Mouse (Mus musculus): Measurements from ENCODE around the gene Irgc1. TPM values are rescaled to one million over a fixed set of nuclear protein-coding genes. Genes with fewer than 3 reads are reported as not detected.
"Not testable (repeated sequence)": the region's sequence is repeated elsewhere in the genome, so short reads cannot be mapped to it uniquely, and the experiment has no call there.

Irgc1 gene
- total RNA-seq, 2 experiments from 2014 or later: not detected

GRCm38 (mm10) chr7:24410123-24410522 is 42.0 kb downstream of the Irgc1 start:
- DNase-seq (ENCODE audit: low spot score): no peak
- intact Hi-C loops (cut with DNase I): no loop called here

- intact Hi-C loops (cut with DNase I): no loop called here
- no peak for DNase-seq (ENCODE audit: low spot score)
These were observed 43.9 kb downstream of the Irgc1 start for GRCm38 (mm10) chr7:24408186-24408585.

GRCm38 (mm10) chr7:24406528-24407344 is 45.4 kb downstream of the Irgc1 start:
- no peak for DNase-seq (ENCODE audit: low spot score)
- intact Hi-C loops (cut with DNase I): loop anchor here (2.0 kb wide), 2 partner anchors 42 to 70 kb away; no protein-coding TSS in a partner anchor

- DNase-seq (ENCODE audit: low spot score): no peak
- intact Hi-C loops (cut with DNase I): loop anchor here (2.0 kb wide), 2 partner anchors 41 to 69 kb away; no protein-coding TSS in a partner anchor
These were observed 46.4 kb downstream of the Irgc1 start for GRCm38 (mm10) chr7:24405649-24406048.

- intact Hi-C loops (cut with DNase I): no loop called here
- DNase-seq (ENCODE audit: low spot score): no peak
These were observed 49.2 kb downstream of the Irgc1 start for GRCm38 (mm10) chr7:24402851-24403250.

- DNase-seq (ENCODE audit: low spot score); intact Hi-C loops (cut with DNase I): not testable (repeated sequence)
These were observed 51.6 kb downstream of the Irgc1 start for GRCm38 (mm10) chr7:24400489-24400888.

GRCm38 (mm10) chr7:24400082-24400452 is 52.0 kb downstream of the Irgc1 start:
- intact Hi-C loops (cut with DNase I): no loop called here
- no peak for DNase-seq (ENCODE audit: low spot score)

- intact Hi-C loops (cut with DNase I): no loop called here
- peak; percentile 95 for DNase-seq (ENCODE audit: low spot score)
These were observed 52.6 kb downstream of the Irgc1 start, which contains the start of gene Smg9 for GRCm38 (mm10) chr7:24399256-24400081. Gene Smg9 (plus strand): TSS chr7:24399619.

- DNase-seq (ENCODE audit: low spot score): no peak
- intact Hi-C loops (cut with DNase I): no loop called here
These were observed 53.7 kb downstream of the Irgc1 start for GRCm38 (mm10) chr7:24398364-24398913.

GRCm38 (mm10) chr7:24396832-24397231 is 55.3 kb downstream of the Irgc1 start:
- DNase-seq (ENCODE audit: low spot score): no peak
- intact Hi-C loops (cut with DNase I): no loop called here

- no peak for DNase-seq (ENCODE audit: low spot score)
- intact Hi-C loops (cut with DNase I): no loop called here
These were observed 57.5 kb downstream of the Irgc1 start for GRCm38 (mm10) chr7:24394475-24395161.

- DNase-seq (ENCODE audit: low spot score): no peak
- intact Hi-C loops (cut with DNase I): no loop called here
These were observed 58.0 kb downstream of the Irgc1 start for GRCm38 (mm10) chr7:24394054-24394453.

GRCm38 (mm10) chr7:24391687-24392086 is 60.4 kb downstream of the Irgc1 start:
- intact Hi-C loops (cut with DNase I): no loop called here

GRCm38 (mm10) chr7:24391077-24391476 is 61.0 kb downstream of the Irgc1 start:
- DNase-seq (ENCODE audit: low spot score): no peak
- intact Hi-C loops (cut with DNase I): no loop called here

More at GRCm38 (mm10) chr7:24391687-24392086, 60.4 kb downstream of the Irgc1 start:
- DNase-seq (ENCODE audit: low spot score): no peak

- intact Hi-C loops (cut with DNase I): no loop called here
- DNase-seq (ENCODE audit: low spot score): no peak
These were observed 61.6 kb downstream of the Irgc1 start for GRCm38 (mm10) chr7:24390512-24390911.

GRCm38 (mm10) chr7:24389516-24390187 is 62.4 kb downstream of the Irgc1 start:
- DNase-seq (ENCODE audit: low spot score): no peak
- intact Hi-C loops (cut with DNase I): loop anchor here (5.0 kb wide), 1 partner anchor 52 kb away; no protein-coding TSS in a partner anchor

- intact Hi-C loops (cut with DNase I): loop anchor here (5.0 kb wide), 1 partner anchor 50 kb away; no protein-coding TSS in a partner anchor
- DNase-seq (ENCODE audit: low spot score): peak; percentile 29
These were observed 65.0 kb downstream of the Irgc1 start for GRCm38 (mm10) chr7:24387059-24387556.

- DNase-seq (ENCODE audit: low spot score): no peak
These were observed 67.3 kb downstream of the Irgc1 start for GRCm38 (mm10) chr7:24384827-24385226.

GRCm38 (mm10) chr7:24384070-24384469 is 68.0 kb downstream of the Irgc1 start:
- no peak for DNase-seq (ENCODE audit: low spot score)
- intact Hi-C loops (cut with DNase I): loop anchor here (2.0 kb wide), 1 partner anchor 19 kb away; no protein-coding TSS in a partner anchor

More at GRCm38 (mm10) chr7:24384827-24385226, 67.3 kb downstream of the Irgc1 start:
- intact Hi-C loops (cut with DNase I): loop anchor here (2.0 to 5.0 kb wide), 2 partner anchors 20 to 48 kb away; no protein-coding TSS in a partner anchor

Data from heart, postnatal 25 days (tissue).